14 mouse cellular contexts compared by ENCODE assay signal in the genomic region with DNA sequence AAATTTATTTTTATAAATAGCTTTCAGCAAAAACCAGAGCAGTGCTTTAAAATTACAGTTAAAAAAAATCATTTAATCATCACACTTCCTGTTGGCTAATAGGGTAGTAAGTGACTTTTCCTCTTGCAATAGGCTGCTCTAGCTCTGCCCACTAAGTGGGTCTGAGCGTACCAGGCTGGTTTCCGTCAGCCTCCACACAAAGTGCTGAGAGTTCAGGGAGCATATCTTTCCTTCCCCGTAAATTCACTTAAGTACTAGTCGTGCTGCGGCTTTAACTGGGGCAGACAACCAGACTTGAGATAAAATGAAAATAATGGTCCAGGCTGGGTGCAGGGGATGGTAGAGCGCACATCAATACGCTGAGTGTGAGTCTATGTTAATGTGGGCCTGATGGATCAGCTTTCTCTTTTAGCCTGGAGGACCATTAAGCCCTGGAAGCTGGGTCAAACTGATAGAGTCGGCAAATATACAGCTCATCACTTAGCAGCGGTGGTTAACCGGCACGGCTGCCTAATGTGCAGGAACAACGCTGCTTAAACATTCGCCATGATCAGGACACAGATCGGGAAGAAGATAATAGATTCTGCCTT.
A peak's percentile ranks its signal among the peaks of the same experiment; 100 is the strongest.
DNase-seq lines count a peak whose midpoint lies in the region; ATAC-seq lines count a peak whose summit lies in the region.
"Had no signal": no experiment of that assay in that cellular context is flagged by ENCODE, and none has a peak within 500 bp of the region (broad histone marks: within the 10 kb centered on the region; RNA-seq: fewer than 3 reads in every experiment).

No protein-coding gene starts in this region.

- H3K9me3 ChIP-seq in heart, embryonic 16.5 days (replicated peaks; ENCODE audit: control insufficient read depth, low read length), result no peaks in the 10 kb centered on the region
- no peaks in the 10 kb centered on the region for H3K9me3 ChIP-seq in embryonic facial prominence, embryonic 13.5 days
- no peaks in the 10 kb centered on the region for H3K9me3 ChIP-seq in hindbrain, embryonic 16.5 days (ENCODE audit: control insufficient read depth, low read length)
- no peaks in the 10 kb centered on the region for H3K9me3 ChIP-seq in neural tube, embryonic 12.5 days
- H3K9me3 ChIP-seq: limb, embryonic 13.5 days; lung, embryonic 15.5 days had no signal

- intact Hi-C loops in left cerebral cortex, postnatal 36 days (cut with DNase I), result no loop called here
- intact Hi-C loops in gastrocnemius, postnatal 14 days (cut with DNase I; ENCODE audit: low total_unique reads), result no loop called here

- no peaks in the 10 kb centered on the region for H3K27me3 ChIP-seq in heart, embryonic 16.5 days (ENCODE audit: control insufficient read depth, insufficient read depth, low read length)
- no peaks in the 10 kb centered on the region for H3K27me3 ChIP-seq in embryonic facial prominence, embryonic 13.5 days
- H3K27me3 ChIP-seq in hindbrain, embryonic 16.5 days (replicated peaks; ENCODE audit: control insufficient read depth, insufficient read depth, low read length), result no peaks in the 10 kb centered on the region
- no peaks in the 10 kb centered on the region for H3K27me3 ChIP-seq in neural tube, embryonic 12.5 days (replicated peaks)
- H3K27me3 ChIP-seq: lung, embryonic 15.5 days had no signal

- H3K9ac ChIP-seq in heart, embryonic 16.5 days (ENCODE audit: low read length), result no peak overlapping the region
- H3K9ac ChIP-seq in embryonic facial prominence, embryonic 13.5 days, result 0 out of 2 replicates have a peak overlapping the region, but pooled peaks have one; percentile 16
- no peak overlapping the region for H3K9ac ChIP-seq in hindbrain, embryonic 16.5 days (ENCODE audit: low read depth, low read length)
- no peak overlapping the region for H3K9ac ChIP-seq in neural tube, embryonic 12.5 days
- H3K9ac ChIP-seq: limb, embryonic 13.5 days; lung, embryonic 15.5 days had no signal

- ATAC-seq in heart, embryonic 16.5 days (replicated peaks; ENCODE audit: extremely low read depth, insufficient read depth, low FRiP score), result no peak
- ATAC-seq in embryonic facial prominence, embryonic 13.5 days (ENCODE audit: insufficient number of reproducible peaks, insufficient read depth, low FRiP score, low TSS enrichment, low read depth), result no peak
- ATAC-seq in hindbrain, embryonic 16.5 days, result peak; percentile 50; the same call in 1 of the 2 replicates
- ATAC-seq in neural tube, embryonic 12.5 days (ENCODE audit: low FRiP score, low read depth), result peak; percentile 48; the same call in 1 of the 2 replicates

- no peaks in the 10 kb centered on the region for H3K36me3 ChIP-seq in heart, embryonic 16.5 days (ENCODE audit: control insufficient read depth, insufficient read depth)
- no peaks in the 10 kb centered on the region for H3K36me3 ChIP-seq in embryonic facial prominence, embryonic 13.5 days
- H3K36me3 ChIP-seq in hindbrain, embryonic 16.5 days (ENCODE audit: control insufficient read depth, insufficient read depth, low read length), result no peaks in the 10 kb centered on the region
- H3K36me3 ChIP-seq in neural tube, embryonic 12.5 days, result no peaks in the 10 kb centered on the region
- H3K36me3 ChIP-seq: limb, embryonic 13.5 days; lung, embryonic 15.5 days had no signal

- WGBS in heart, embryonic 16.5 days, result 38% methylated on average over 14 of the region's 14 CpGs
- WGBS in embryonic facial prominence, embryonic 13.5 days, result 60% methylated on average over 14 of the region's 14 CpGs
- 33% methylated on average over 14 of the region's 14 CpGs for WGBS in hindbrain, embryonic 16.5 days
- 47% methylated on average over 14 of the region's 14 CpGs for WGBS in neural tube, embryonic 12.5 days

- H3K4me2 ChIP-seq in heart, embryonic 16.5 days (ENCODE audit: low read depth, low read length), result peak overlapping the region; percentile 28
- H3K4me2 ChIP-seq in embryonic facial prominence, embryonic 13.5 days, result no peak overlapping the region
- peak overlapping the region; percentile 35 for H3K4me2 ChIP-seq in hindbrain, embryonic 16.5 days (ENCODE audit: low read length)
- peak overlapping the region; percentile 28; the same call in 1 of the 2 replicates for H3K4me2 ChIP-seq in neural tube, embryonic 12.5 days (replicated peaks)
- H3K4me2 ChIP-seq: limb, embryonic 13.5 days; lung, embryonic 15.5 days had no signal

- H3K4me1 ChIP-seq in heart, embryonic 16.5 days (ENCODE audit: control insufficient read depth, insufficient read depth, low read length), result peaks cover 9% of the 10 kb centered on the region
- H3K4me1 ChIP-seq in embryonic facial prominence, embryonic 13.5 days, result 0 out of 2 replicates have a peak, but pooled peaks cover 3% of the 10 kb centered on the region
- H3K4me1 ChIP-seq in hindbrain, embryonic 16.5 days (ENCODE audit: control insufficient read depth, insufficient read depth, low read depth, low read length), result no peaks in the 10 kb centered on the region
- no peaks in the 10 kb centered on the region for H3K4me1 ChIP-seq in neural tube, embryonic 12.5 days
- H3K4me1 ChIP-seq: lung, embryonic 15.5 days had no signal

- H3K4me3 ChIP-seq in heart, embryonic 16.5 days (ENCODE audit: low read length), result no peak overlapping the region
- H3K4me3 ChIP-seq in embryonic facial prominence, embryonic 13.5 days, result no peak overlapping the region
- H3K4me3 ChIP-seq in hindbrain, embryonic 16.5 days (ENCODE audit: low read length), result peak overlapping the region; percentile 5; the same call in 1 of the 2 replicates
- no peak overlapping the region for H3K4me3 ChIP-seq in neural tube, embryonic 12.5 days
- H3K4me3 ChIP-seq: limb, embryonic 13.5 days; lung, embryonic 15.5 days had no signal

- H3K27ac ChIP-seq in heart, embryonic 16.5 days (ENCODE audit: low read length), result no peak overlapping the region
- no peak overlapping the region for H3K27ac ChIP-seq in embryonic facial prominence, embryonic 13.5 days
- H3K27ac ChIP-seq in hindbrain, embryonic 16.5 days (ENCODE audit: low read depth, low read length), result no peak overlapping the region
- no peak overlapping the region for H3K27ac ChIP-seq in neural tube, embryonic 12.5 days
- H3K27ac ChIP-seq: kidney, postnatal 0 days; limb, embryonic 13.5 days; lung, embryonic 15.5 days had no signal

- no peak for DNase-seq in heart, adult 9 months (ENCODE audit: low spot score in 2 of 2)
- DNase-seq in left cerebral cortex, postnatal 36 days (ENCODE audit: low spot score in 2 of 2), result no peak
- DNase-seq in kidney, adult 8-10 months, result no peak
- DNase-seq in gastrocnemius, postnatal 14 days, result no peak
- DNase-seq: cerebellum, adult 8-10 months; right cerebral cortex, adult 18-20 months; thymus, adult 2 months had no signal

Comparison
In these comparisons a context has a peak if more than half of its experiments do, and no peak if none do; other contexts are left out.
1. ATAC-seq: peak in hindbrain, embryonic 16.5 days (single experiment) and neural tube, embryonic 12.5 days (single experiment); none in heart, embryonic 16.5 days (single experiment) and embryonic facial prominence, embryonic 13.5 days (single experiment).